Mouse (Mus musculus) stomach, postnatal 0 days (tissue): ENCODE results near the gene Gucy1b1.

Experiments
- CTCF ChIP-seq: IDR thresholded peaks from 2 replicates; pipeline ENCODE4 v1.5.1; 2016; ENCODE audit warnings: antibody characterized with exemption, low read depth, mild to moderate bottlenecking, moderate library complexity
- EP300 ChIP-seq: optimal IDR thresholded peaks from 2 replicates; pipeline ENCODE3; 2016; ENCODE audit warnings: antibody characterized with exemption

DNA sequence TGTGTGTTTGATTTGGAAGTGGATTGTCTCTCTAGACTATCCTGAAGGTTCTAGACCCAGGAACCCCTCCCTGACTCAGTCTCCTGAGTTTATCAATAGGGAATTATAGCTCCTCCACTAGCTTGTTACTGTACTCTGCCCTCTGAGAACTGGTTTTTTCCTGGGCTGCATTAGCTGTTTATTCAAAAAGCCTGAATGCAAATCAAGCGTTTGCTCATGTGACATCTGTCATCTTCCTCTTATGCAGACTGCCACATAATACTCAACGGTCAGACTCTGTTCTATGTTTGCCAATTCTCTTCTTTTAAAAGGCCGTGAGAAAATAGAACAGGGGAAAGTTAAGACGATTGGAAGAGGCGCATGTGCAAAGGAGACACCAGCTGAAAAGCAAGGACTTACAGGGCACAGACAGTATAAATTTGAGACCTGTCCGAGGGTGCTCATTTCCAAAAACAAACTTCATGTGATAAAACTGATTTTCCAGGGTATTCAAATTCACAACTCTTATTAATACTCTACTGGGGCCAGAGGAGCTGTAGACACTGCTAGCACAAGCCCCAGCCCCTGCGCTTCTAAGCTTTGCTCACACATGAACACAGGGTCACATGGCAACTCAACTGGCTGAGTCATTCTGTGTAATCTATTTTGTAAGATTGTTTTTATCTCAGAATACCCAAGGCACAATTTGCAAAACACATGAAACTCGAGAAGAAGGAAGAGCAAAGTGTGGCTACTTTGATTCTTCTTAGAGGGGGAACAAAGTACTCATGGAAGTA lies 91.2 kb downstream of the Gucy1b1 start:
- TF ChIP-seq CTCF = no peak
- TF ChIP-seq EP300 = no peak
